Mouse (Mus musculus) lung, postnatal 25 days (tissue): ENCODE measurements around the gene 1810055G02Rik.
A peak's percentile ranks its signal among the peaks of the same experiment; 100 is the strongest.

Source experiments
- DNase-seq: peaks from one replicate; pipeline ENCODE4 v3.0.0; 2022; ENCODE audit warnings: low spot score

The 1810055G02Rik gene

DNA sequence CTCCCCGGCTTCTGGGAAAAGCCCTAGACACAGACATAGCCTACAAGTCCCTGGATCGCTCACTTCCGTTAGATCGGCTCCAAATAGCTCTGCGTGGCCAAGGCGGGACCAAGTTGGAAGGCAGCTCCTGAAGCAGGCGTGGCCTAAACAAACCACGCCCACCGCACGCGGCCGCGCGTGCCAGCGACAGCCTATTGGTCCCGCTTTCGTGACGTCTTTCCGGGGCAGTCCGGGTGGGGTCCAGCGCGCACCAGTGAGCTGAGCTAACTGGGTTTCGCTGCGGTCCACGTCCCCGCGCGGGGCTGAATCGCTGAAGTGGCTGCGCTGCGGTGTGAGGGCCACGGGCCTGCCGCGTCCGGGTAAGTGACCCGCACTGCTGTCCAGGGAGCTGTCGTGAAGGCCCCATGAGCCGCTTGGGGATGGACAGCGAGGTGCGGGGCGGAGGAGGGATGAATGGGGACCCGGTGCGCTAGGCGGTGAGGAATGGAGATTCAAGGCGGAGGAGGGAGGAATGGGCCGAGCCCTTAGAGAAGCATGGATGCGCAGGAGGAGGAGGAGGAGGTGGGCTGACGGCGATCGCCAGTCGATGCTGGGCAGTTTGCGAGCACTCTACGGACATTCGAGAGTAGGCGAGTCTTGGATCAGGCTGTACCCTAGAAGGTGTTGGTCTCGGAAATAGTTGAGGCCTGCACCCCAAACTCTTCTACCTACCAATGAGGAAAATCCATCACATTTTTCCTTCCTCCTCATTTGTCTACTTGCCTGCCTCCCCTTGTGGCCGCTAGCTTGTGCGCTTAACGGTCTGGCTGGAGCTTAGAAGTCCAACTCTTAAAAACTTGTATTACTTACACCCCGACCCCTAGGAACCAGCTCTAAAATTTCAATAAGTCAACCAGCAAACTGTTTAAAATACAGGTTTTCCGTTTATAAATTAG lies at the start of gene 1810055G02Rik:
1810055G02Rik (plus strand) TSS at position 216 of the 935 bp plus-strand sequence.
- DNase-seq = peak; percentile 98

DNA sequence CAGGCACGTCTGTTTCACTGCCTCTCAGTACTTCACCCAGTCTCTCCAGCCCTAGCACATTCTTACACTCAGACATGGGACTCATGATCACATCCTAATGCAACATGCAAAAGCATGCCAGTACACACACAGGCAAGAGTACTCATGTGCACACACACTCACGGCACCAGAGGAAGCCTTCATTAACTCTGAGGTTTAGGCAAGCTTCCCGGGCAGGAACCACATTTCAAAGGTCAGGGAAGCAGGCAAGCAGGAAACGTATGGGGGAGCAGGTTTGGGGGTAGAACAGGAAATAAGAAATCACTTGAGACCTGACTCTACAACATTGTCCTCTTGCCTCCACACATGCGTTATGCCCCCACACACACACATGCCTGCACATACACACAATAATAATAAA lies 42.6 kb upstream of the 1810055G02Rik start:
- DNase-seq = no peak

DNA sequence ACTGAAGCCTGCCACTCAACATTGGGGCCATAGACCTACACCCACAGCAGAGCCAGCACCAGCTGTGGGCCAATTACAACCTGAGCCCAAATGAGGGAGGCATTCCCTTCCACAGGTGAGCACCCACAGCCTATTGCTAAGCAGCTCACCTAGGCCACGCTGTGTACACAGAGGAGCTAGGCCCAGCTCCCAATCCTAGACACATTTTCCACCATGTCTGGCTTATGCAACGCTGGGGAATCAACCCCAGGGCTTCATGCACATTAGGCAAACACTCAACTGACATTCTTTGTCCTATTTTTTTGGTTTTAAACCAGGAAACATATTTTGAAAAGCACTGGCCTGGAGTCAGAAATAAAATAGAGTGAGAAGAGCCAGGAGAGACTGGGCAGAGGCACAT lies 41.5 kb upstream of the 1810055G02Rik start:
- DNase-seq = no peak

- DNase-seq = no peak
Observed at GRCm38 (mm10) chr19:3667155-3667895, 40.8 kb upstream of the 1810055G02Rik start.

DNA sequence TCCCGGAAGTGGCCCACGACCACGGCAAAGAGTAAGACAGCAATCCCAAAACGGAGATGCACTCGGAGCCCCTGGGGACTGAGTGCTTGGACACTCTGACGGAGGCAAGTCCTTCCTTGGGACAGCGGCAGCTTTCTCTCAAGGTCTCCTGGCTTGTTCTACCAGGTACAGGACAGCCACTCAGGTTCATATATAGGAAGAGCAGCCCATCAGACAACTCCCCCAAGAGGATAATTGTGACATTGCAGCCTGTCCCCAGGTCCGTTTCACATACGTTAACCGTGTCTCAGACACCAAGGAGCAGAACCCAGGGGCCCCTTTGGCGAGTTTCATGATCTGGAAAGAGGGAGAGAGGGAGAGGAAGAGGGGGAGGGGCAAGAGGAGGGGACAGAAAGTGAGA lies 40.1 kb upstream of the 1810055G02Rik start:
- DNase-seq = no peak

GRCm38 (mm10) chr19:3668551-3668950 lies 39.5 kb upstream of the 1810055G02Rik start:
- peak; percentile 57 for DNase-seq

GRCm38 (mm10) chr19:3669100-3669499 lies 39.0 kb upstream of the 1810055G02Rik start:
- peak; percentile 88 for DNase-seq

DNA sequence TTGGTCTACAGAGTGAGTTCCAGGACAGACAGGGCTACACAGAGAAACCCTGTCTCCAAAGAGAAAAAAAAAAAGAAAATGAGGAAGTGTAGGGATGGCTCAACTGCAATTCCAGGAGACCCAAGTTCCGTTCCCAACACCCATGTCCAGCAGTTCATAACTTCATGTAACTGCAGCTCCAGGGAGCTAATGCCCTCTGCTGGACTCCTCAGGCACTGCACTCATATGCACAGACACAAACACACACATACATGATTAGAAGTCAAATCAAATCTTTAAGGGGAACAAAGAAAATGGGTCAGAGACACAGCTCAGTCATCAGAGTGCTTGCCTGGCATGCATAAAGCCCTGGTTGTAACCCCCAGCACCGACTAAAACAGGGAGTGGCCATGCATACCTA lies 34.9 kb upstream of the 1810055G02Rik start:
- DNase-seq = no peak

DNA sequence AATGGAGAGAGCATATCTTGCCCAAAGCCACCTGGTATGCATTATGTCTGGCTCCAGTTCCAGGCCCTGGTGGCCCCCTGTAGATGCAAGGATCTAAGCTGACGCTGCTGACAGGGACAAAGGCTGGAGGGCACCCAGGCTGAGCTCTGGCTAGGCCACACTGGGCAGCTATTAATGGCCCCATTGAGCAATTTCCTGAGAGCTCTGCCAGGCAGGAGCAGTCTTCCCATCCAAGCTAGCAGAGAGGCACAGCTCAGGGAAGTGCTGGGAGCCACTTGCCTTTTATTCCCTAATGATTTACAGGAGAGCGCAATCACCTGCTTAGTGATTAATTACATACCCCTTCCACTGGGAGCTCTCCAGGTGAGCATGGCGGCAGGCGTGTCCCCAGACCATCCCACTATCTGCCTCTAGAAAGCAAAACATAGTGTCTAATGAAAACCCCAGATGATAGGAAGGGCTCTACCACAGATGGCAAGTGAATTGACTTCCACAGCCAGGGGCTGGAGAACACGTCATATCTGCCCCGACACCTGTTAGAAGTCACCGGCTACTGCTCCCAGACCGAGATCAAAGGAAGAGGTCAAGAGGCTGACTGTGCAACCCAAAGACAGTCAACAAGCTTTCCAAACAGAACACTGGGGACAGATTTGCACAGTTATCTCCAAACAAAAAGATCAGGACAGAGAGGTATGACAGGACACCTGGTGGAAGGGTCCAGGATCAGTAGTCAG lies 33.8 kb upstream of the 1810055G02Rik start:
- peak; percentile 79 for DNase-seq

DNA sequence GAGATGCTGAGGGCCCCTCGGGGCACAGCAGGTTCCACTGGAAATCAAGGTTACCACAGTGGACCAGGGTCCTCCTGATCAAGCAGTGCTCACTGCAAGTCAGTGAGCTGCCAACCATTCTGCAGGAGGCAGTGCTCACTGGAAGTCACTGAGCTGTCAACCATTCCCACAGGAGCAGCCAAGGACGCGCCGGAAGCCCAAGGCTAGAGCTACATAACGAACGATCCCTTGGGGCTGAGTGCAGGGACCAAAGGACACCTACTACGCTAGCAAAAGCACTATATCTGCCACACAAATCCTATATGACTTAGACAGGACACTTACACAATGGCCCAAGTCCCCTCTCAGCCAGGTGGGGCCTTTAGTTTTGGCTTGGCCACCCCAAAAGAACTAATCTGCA lies 27.4 kb upstream of the 1810055G02Rik start:
- no peak for DNase-seq

- peak; percentile 81 for DNase-seq
Observed at GRCm38 (mm10) chr19:3681310-3681934, 26.7 kb upstream of the 1810055G02Rik start.

GRCm38 (mm10) chr19:3684414-3684813 lies 23.7 kb upstream of the 1810055G02Rik start:
- DNase-seq = no peak

DNA sequence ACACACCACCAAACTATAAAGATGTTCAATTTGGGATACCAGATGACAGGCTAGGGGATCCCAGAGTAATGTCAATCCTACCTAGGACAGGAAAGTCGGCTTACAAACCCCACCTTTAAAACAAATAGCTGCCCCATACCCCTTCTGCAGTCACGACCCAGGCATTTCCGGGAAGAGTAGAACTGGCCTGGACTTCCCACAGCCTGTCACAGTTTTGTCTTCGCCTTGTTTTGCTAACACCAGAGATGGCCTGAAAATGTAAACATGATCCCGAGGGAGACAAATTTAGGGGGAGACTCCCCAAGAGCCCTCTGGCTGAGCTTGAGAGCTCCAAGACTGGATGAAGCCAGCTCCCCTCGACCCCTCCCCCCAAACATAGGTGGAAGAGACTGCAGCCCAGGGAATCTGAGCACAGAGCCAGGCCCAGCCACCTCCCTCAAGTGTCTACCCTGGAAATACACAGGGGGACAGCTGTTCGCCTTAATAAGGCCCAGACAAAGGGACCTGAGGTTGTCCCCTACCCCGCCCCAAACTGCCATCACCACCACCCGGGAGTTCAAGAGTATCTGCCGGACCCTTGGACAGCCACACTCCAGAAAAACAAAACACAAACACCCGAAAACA lies 23.0 kb upstream of the 1810055G02Rik start:
- DNase-seq = no peak

- no peak for DNase-seq
Observed at GRCm38 (mm10) chr19:3685611-3686214, 22.4 kb upstream of the 1810055G02Rik start.

GRCm38 (mm10) chr19:3686215-3686894 lies 21.7 kb upstream of the 1810055G02Rik start, which contains the start of gene Lrp5:
TSS of gene Lrp5 (minus strand) at chr19:3686564.
- DNase-seq = peak; percentile 69

DNA sequence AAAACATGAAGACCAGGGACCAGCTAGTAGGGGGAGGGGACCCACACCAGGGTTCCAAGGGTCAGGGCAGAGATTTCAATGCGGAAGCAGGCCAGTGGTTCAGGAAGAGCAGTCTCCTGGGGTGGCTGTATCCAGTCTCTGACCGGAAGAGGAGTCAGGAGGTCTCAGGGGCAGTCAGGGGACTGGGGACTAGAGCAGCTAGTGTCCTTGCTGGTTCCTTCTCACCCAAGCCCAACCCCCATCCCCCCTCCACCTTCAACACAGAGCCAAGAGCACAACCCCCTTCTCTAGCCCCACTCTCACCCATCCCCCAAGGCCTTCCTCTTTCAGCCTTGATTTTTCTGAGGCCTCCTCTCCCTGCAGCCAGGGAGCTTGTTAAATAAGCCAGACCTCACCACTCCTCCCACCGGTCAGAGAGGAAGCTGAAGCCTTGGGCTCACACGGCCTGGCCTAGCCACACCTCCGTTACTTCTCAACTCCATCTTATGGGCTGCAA lies 20.4 kb upstream of the 1810055G02Rik start:
- DNase-seq = no peak

- DNase-seq = no peak
Observed at GRCm38 (mm10) chr19:3691337-3691736, 16.8 kb upstream of the 1810055G02Rik start.

GRCm38 (mm10) chr19:3692414-3693145 lies 15.5 kb upstream of the 1810055G02Rik start:
- DNase-seq = no peak

- DNase-seq = no peak
Observed at GRCm38 (mm10) chr19:3694476-3694875, 13.6 kb upstream of the 1810055G02Rik start.
